Mouse (Mus musculus): ENCODE measurements around the gene Pard3b. TPM values are rescaled to one million over a fixed set of nuclear protein-coding genes. Genes with fewer than 3 reads are reported as not detected.

Gene Pard3b
- polyA plus RNA-seq, 1 experiment from 2014 or later = 21.4 TPM

GRCm38 (mm10) chr1:62348371-62348770 lies 709.7 kb downstream of the Pard3b start:
- 95% methylated on average over 4 of the region's 4 CpGs for WGBS
- Histone ChIP-seq H3K4me2 (ENCODE audit: low read length) (no peak overlapping the region), H3K27me3 (ENCODE audit: insufficient read depth, low read length) (no peaks in the 10 kb centered on the region), H3K4me3 (replicated peaks; ENCODE audit: low read depth, low read length) (no peak overlapping the region), H3K9me3 (replicated peaks; ENCODE audit: low read length) (no peaks in the 10 kb centered on the region), H3K9ac (ENCODE audit: low read depth, low read length) (no peak overlapping the region), H3K27ac (no peak overlapping the region), H3K4me1 (replicated peaks; ENCODE audit: insufficient read depth, low read length) (no peaks in the 10 kb centered on the region), H3K36me3 (ENCODE audit: insufficient read depth, low read length) (no peaks in the 10 kb centered on the region)
- no peak for TF ChIP-seq CTCF (IDR thresholded peaks at IDR 0.05; ENCODE audit: low read depth)
- ATAC-seq (replicated peaks; ENCODE audit: low FRiP score, low read depth) = no peak
- DNase-seq (ENCODE audit: low spot score) = no peak

- Histone ChIP-seq H3K36me3 (ENCODE audit: insufficient read depth, low read length) (no peaks in the 10 kb centered on the region), H3K9ac (ENCODE audit: low read depth, low read length) (no peak overlapping the region), H3K27me3 (ENCODE audit: insufficient read depth, low read length) (no peaks in the 10 kb centered on the region), H3K4me1 (replicated peaks; ENCODE audit: insufficient read depth, low read length) (no peaks in the 10 kb centered on the region), H3K4me3 (replicated peaks; ENCODE audit: low read depth, low read length) (no peak overlapping the region), H3K27ac (no peak overlapping the region), H3K4me2 (ENCODE audit: low read length) (no peak overlapping the region), H3K9me3 (replicated peaks; ENCODE audit: low read length) (no peaks in the 10 kb centered on the region)
- TF ChIP-seq CTCF (IDR thresholded peaks at IDR 0.05; ENCODE audit: low read depth) = no peak
- no peak for DNase-seq (ENCODE audit: low spot score)
- no peak for ATAC-seq (replicated peaks; ENCODE audit: low FRiP score, low read depth)
- WGBS = 78% methylated on average over 4 of the region's 4 CpGs
Observed at GRCm38 (mm10) chr1:62355496-62355895, 716.9 kb downstream of the Pard3b start.

- WGBS = 77% methylated on average over 7 of the region's 7 CpGs
Observed at GRCm38 (mm10) chr1:62374427-62375050, 735.9 kb downstream of the Pard3b start.

GRCm38 (mm10) chr1:62378335-62378734 lies 739.7 kb downstream of the Pard3b start:
- Histone ChIP-seq H3K27ac (no peak overlapping the region), H3K27me3 (ENCODE audit: insufficient read depth, low read length) (no peaks in the 10 kb centered on the region), H3K4me1 (replicated peaks; ENCODE audit: insufficient read depth, low read length) (no peaks in the 10 kb centered on the region), H3K4me2 (ENCODE audit: low read length) (no peak overlapping the region), H3K36me3 (ENCODE audit: insufficient read depth, low read length) (no peaks in the 10 kb centered on the region), H3K9me3 (replicated peaks; ENCODE audit: low read length) (no peaks in the 10 kb centered on the region), H3K4me3 (replicated peaks; ENCODE audit: low read depth, low read length) (no peak overlapping the region), H3K9ac (ENCODE audit: low read depth, low read length) (no peak overlapping the region)
- 88% methylated on average over 4 of the region's 4 CpGs for WGBS
- peak; percentile 41 for TF ChIP-seq CTCF (IDR thresholded peaks at IDR 0.05; ENCODE audit: low read depth)
- ATAC-seq (replicated peaks; ENCODE audit: low FRiP score, low read depth) (no peak), DNase-seq (ENCODE audit: low spot score) (no peak)

More at GRCm38 (mm10) chr1:62374427-62375050, 735.9 kb downstream of the Pard3b start:
- no peak overlapping the region for H3K4me2 ChIP-seq (ENCODE audit: low read length)
- H3K9me3 ChIP-seq (replicated peaks; ENCODE audit: low read length) = no peaks in the 10 kb centered on the region
- no peak for TF ChIP-seq CTCF (IDR thresholded peaks at IDR 0.05; ENCODE audit: low read depth)
- ATAC-seq (replicated peaks; ENCODE audit: low FRiP score, low read depth) (no peak), DNase-seq (ENCODE audit: low spot score) (no peak)
- no peak overlapping the region for H3K4me3 ChIP-seq (replicated peaks; ENCODE audit: low read depth, low read length)
- H3K4me1 ChIP-seq (replicated peaks; ENCODE audit: insufficient read depth, low read length) = no peaks in the 10 kb centered on the region
- no peaks in the 10 kb centered on the region for H3K36me3 ChIP-seq (ENCODE audit: insufficient read depth, low read length)
- no peak overlapping the region for H3K27ac ChIP-seq
- no peaks in the 10 kb centered on the region for H3K27me3 ChIP-seq (ENCODE audit: insufficient read depth, low read length)
- H3K9ac ChIP-seq (ENCODE audit: low read depth, low read length) = no peak overlapping the region

- Histone ChIP-seq H3K4me2 (ENCODE audit: low read length) (no peak overlapping the region), H3K9me3 (replicated peaks; ENCODE audit: low read length) (no peaks in the 10 kb centered on the region), H3K36me3 (ENCODE audit: insufficient read depth, low read length) (no peaks in the 10 kb centered on the region), H3K27ac (no peak overlapping the region), H3K4me3 (replicated peaks; ENCODE audit: low read depth, low read length) (no peak overlapping the region), H3K9ac (ENCODE audit: low read depth, low read length) (no peak overlapping the region), H3K27me3 (ENCODE audit: insufficient read depth, low read length) (no peaks in the 10 kb centered on the region), H3K4me1 (replicated peaks; ENCODE audit: insufficient read depth, low read length) (no peaks in the 10 kb centered on the region)
- no peak for TF ChIP-seq CTCF (IDR thresholded peaks at IDR 0.05; ENCODE audit: low read depth)
- no peak for ATAC-seq (replicated peaks; ENCODE audit: low FRiP score, low read depth)
- WGBS = 40% methylated on average over 14 of the region's 14 CpGs
- no peak for DNase-seq (ENCODE audit: low spot score)
Observed at GRCm38 (mm10) chr1:62382807-62383514, 744.3 kb downstream of the Pard3b start.

GRCm38 (mm10) chr1:62384241-62384640 lies 745.6 kb downstream of the Pard3b start:
- no peaks in the 10 kb centered on the region for H3K36me3 ChIP-seq (ENCODE audit: insufficient read depth, low read length)
- H3K9me3 ChIP-seq (replicated peaks; ENCODE audit: low read length) = no peaks in the 10 kb centered on the region
- H3K27me3 ChIP-seq (ENCODE audit: insufficient read depth, low read length) = no peaks in the 10 kb centered on the region
- TF ChIP-seq CTCF (IDR thresholded peaks at IDR 0.05; ENCODE audit: low read depth) = no peak
- H3K4me2 ChIP-seq (ENCODE audit: low read length) = no peak overlapping the region
- ATAC-seq (replicated peaks; ENCODE audit: low FRiP score, low read depth) (no peak), DNase-seq (ENCODE audit: low spot score) (no peak)
- H3K4me1 ChIP-seq (replicated peaks; ENCODE audit: insufficient read depth, low read length) = no peaks in the 10 kb centered on the region
- H3K9ac ChIP-seq (ENCODE audit: low read depth, low read length) = no peak overlapping the region
- no peak overlapping the region for H3K27ac ChIP-seq
- WGBS = 83% methylated on average over 1 of the region's 1 CpGs
- no peak overlapping the region for H3K4me3 ChIP-seq (replicated peaks; ENCODE audit: low read depth, low read length)
